ENCODE assay signal across 12 mouse cellular contexts in genomic region chr4:142845066-142845696, GRCm38 (mm10).
DNase-seq lines count a peak whose midpoint lies in the region; ATAC-seq and TF ChIP-seq lines count a peak whose summit lies in the region.
"Had no signal": no experiment of that assay in that cellular context is flagged by ENCODE, and none has a peak within 500 bp of the region (broad histone marks: within the 10 kb centered on the region; RNA-seq: fewer than 3 reads in every experiment).

No protein-coding gene starts in this region.

- H3K4me3 ChIP-seq in heart, embryonic 14.5 days (ENCODE audit: control insufficient read depth in 1 of 2, insufficient read depth in 1 of 2, low read depth in 1 of 2, low read length in 2 of 2), result no peak overlapping the region
- H3K4me3 ChIP-seq in limb, embryonic 14.5 days (replicated peaks; ENCODE audit: low read length), result no peak overlapping the region
- H3K4me3 ChIP-seq in limb, embryonic 10.5 days, result no peak overlapping the region
- H3K4me3 ChIP-seq in stomach, embryonic 16.5 days (replicated peaks; ENCODE audit: low read length), result no peak overlapping the region
- no peak overlapping the region for H3K4me3 ChIP-seq in stomach, postnatal 0 days (ENCODE audit: low read depth, low read length)
- no peak overlapping the region for H3K4me3 ChIP-seq in forebrain, embryonic 15.5 days
- H3K4me3 ChIP-seq: hindbrain, embryonic 13.5 days; midbrain, embryonic 10.5 days had no signal

- no peak for DNase-seq in heart, postnatal 25 days (ENCODE audit: low spot score)
- peak; percentile 75 for DNase-seq in limb, embryonic 14.5 days (ENCODE audit: low spot score)
- DNase-seq in limb, embryonic 10.5 days (ENCODE audit: low spot score), result no peak
- DNase-seq in stomach, postnatal 0 days (ENCODE audit: low spot score), result no peak
- no peak for DNase-seq in T-cell, adult 2 months (ENCODE audit: low spot score)
- DNase-seq: cerebellum, adult 8-10 months; gastrocnemius, postnatal 36 days had no signal

- TF ChIP-seq CTCF in stomach, postnatal 0 days (IDR thresholded peaks at IDR 0.05; ENCODE audit: low read depth), result no peak

- intact Hi-C loops in heart, postnatal 25 days (cut with DNase I), result no loop called here

- peak; percentile 54; the same call in 1 of the 2 replicates for ATAC-seq in heart, embryonic 14.5 days (ENCODE audit: insufficient number of reproducible peaks, insufficient read depth, low FRiP score, low read depth)
- peak; percentile 34; the same call in 1 of the 2 replicates for ATAC-seq in limb, embryonic 14.5 days (ENCODE audit: low FRiP score, low read depth)
- ATAC-seq in stomach, embryonic 16.5 days (ENCODE audit: insufficient read depth, low FRiP score), result peak; percentile 47; the same call in 1 of the 2 replicates
- ATAC-seq in stomach, postnatal 0 days (ENCODE audit: low FRiP score, low TSS enrichment), result no peak
- no peak for ATAC-seq in forebrain, embryonic 15.5 days (replicated peaks)

- TF ChIP-seq EP300 in stomach, postnatal 0 days (optimal IDR thresholded peaks at IDR 0.05), result no peak

- H3K9ac ChIP-seq in heart, embryonic 14.5 days (ENCODE audit: low read length), result no peak overlapping the region
- H3K9ac ChIP-seq in limb, embryonic 14.5 days (ENCODE audit: low read depth, low read length, severe bottlenecking), result no peak overlapping the region
- H3K9ac ChIP-seq in stomach, embryonic 16.5 days (ENCODE audit: low read length), result no peak overlapping the region
- H3K9ac ChIP-seq in stomach, postnatal 0 days (ENCODE audit: low read length), result no peak overlapping the region
- no peak overlapping the region for H3K9ac ChIP-seq in forebrain, embryonic 15.5 days (replicated peaks)
- H3K9ac ChIP-seq: hindbrain, embryonic 13.5 days had no signal

- no peaks in the 10 kb centered on the region for H3K9me3 ChIP-seq in heart, embryonic 14.5 days (ENCODE audit: control insufficient read depth, low read length)
- no peaks in the 10 kb centered on the region for H3K9me3 ChIP-seq in limb, embryonic 14.5 days (ENCODE audit: control insufficient read depth, low read length)
- no peaks in the 10 kb centered on the region for H3K9me3 ChIP-seq in limb, embryonic 10.5 days (replicated peaks)
- no peaks in the 10 kb centered on the region for H3K9me3 ChIP-seq in stomach, embryonic 16.5 days (replicated peaks; ENCODE audit: control insufficient read depth, low read length)
- H3K9me3 ChIP-seq in stomach, postnatal 0 days (ENCODE audit: control insufficient read depth, low read length), result no peaks in the 10 kb centered on the region
- no peaks in the 10 kb centered on the region for H3K9me3 ChIP-seq in forebrain, embryonic 15.5 days
- H3K9me3 ChIP-seq: hindbrain, embryonic 13.5 days; midbrain, embryonic 10.5 days had no signal

- H3K4me2 ChIP-seq in heart, embryonic 14.5 days (ENCODE audit: low read length), result no peak overlapping the region
- H3K4me2 ChIP-seq in limb, embryonic 14.5 days (replicated peaks; ENCODE audit: low read depth, low read length, severe bottlenecking), result no peak overlapping the region
- no peak overlapping the region for H3K4me2 ChIP-seq in stomach, embryonic 16.5 days (ENCODE audit: low read depth, low read length)
- no peak overlapping the region for H3K4me2 ChIP-seq in stomach, postnatal 0 days (replicated peaks; ENCODE audit: low read depth)
- H3K4me2 ChIP-seq in forebrain, embryonic 15.5 days (replicated peaks), result no peak overlapping the region
- H3K4me2 ChIP-seq: hindbrain, embryonic 13.5 days had no signal

- H3K27ac ChIP-seq in heart, embryonic 14.5 days (replicated peaks in 1 of 2; ENCODE audit: control insufficient read depth in 1 of 2, insufficient read depth in 1 of 2, low read depth in 2 of 2, low read length in 2 of 2), result no peak overlapping the region
- no peak overlapping the region for H3K27ac ChIP-seq in limb, embryonic 14.5 days (replicated peaks; ENCODE audit: low read depth, low read length)
- no peak overlapping the region for H3K27ac ChIP-seq in limb, embryonic 10.5 days
- no peak overlapping the region for H3K27ac ChIP-seq in stomach, embryonic 16.5 days (ENCODE audit: low read length)
- no peak overlapping the region for H3K27ac ChIP-seq in stomach, postnatal 0 days (replicated peaks)
- no peak overlapping the region for H3K27ac ChIP-seq in forebrain, embryonic 15.5 days (replicated peaks)
- H3K27ac ChIP-seq: hindbrain, embryonic 13.5 days; midbrain, embryonic 10.5 days had no signal

- no peak for TF ChIP-seq POLR2A in limb, embryonic 14.5 days (IDR thresholded peaks at IDR 0.05; ENCODE audit: borderline replicate concordance, extremely low read depth, insufficient read depth, insufficient read length)

- WGBS in heart, embryonic 14.5 days, result 45% methylated on average over 6 of the region's 6 CpGs
- 67% methylated on average over 6 of the region's 6 CpGs for WGBS in limb, embryonic 14.5 days
- WGBS in limb, embryonic 10.5 days, result 90% methylated on average over 6 of the region's 6 CpGs
- WGBS in stomach, embryonic 16.5 days, result 39% methylated on average over 6 of the region's 6 CpGs
- WGBS in stomach, postnatal 0 days, result 26% methylated on average over 6 of the region's 6 CpGs
- 71% methylated on average over 6 of the region's 6 CpGs for WGBS in forebrain, embryonic 15.5 days

- no peaks in the 10 kb centered on the region for H3K36me3 ChIP-seq in heart, embryonic 14.5 days (ENCODE audit: control insufficient read depth, insufficient read depth, low read length)
- H3K36me3 ChIP-seq in limb, embryonic 14.5 days (ENCODE audit: control insufficient read depth, insufficient read depth, low read length), result no peaks in the 10 kb centered on the region
- H3K36me3 ChIP-seq in limb, embryonic 10.5 days, result no peaks in the 10 kb centered on the region
- H3K36me3 ChIP-seq in stomach, embryonic 16.5 days (ENCODE audit: control insufficient read depth, insufficient read depth, low read length), result no peaks in the 10 kb centered on the region
- H3K36me3 ChIP-seq in stomach, postnatal 0 days (ENCODE audit: control insufficient read depth, insufficient read depth, low read length), result no peaks in the 10 kb centered on the region
- H3K36me3 ChIP-seq in forebrain, embryonic 15.5 days, result no peaks in the 10 kb centered on the region
- H3K36me3 ChIP-seq: hindbrain, embryonic 13.5 days; midbrain, embryonic 10.5 days had no signal

- H3K4me1 ChIP-seq in heart, embryonic 14.5 days (ENCODE audit: control insufficient read depth in 2 of 2, insufficient read depth in 2 of 2, low read length in 2 of 2), result no peaks in the 10 kb centered on the region; a peak in 1 of 4 replicates
- no peaks in the 10 kb centered on the region for H3K4me1 ChIP-seq in limb, embryonic 14.5 days (ENCODE audit: control insufficient read depth, insufficient read depth, low read length)
- H3K4me1 ChIP-seq in limb, embryonic 10.5 days, result no peaks in the 10 kb centered on the region
- H3K4me1 ChIP-seq in stomach, embryonic 16.5 days (ENCODE audit: control insufficient read depth, insufficient read depth, low read length), result no peaks in the 10 kb centered on the region; the same call in 1 of the 2 replicates
- H3K4me1 ChIP-seq in stomach, postnatal 0 days (replicated peaks; ENCODE audit: control insufficient read depth, insufficient read depth), result no peaks in the 10 kb centered on the region
- no peaks in the 10 kb centered on the region for H3K4me1 ChIP-seq in forebrain, embryonic 15.5 days
- H3K4me1 ChIP-seq: hindbrain, embryonic 13.5 days; midbrain, embryonic 10.5 days had no signal

- H3K27me3 ChIP-seq in heart, embryonic 14.5 days (ENCODE audit: control insufficient read depth, insufficient read depth, low read length), result no peaks in the 10 kb centered on the region
- no peaks in the 10 kb centered on the region for H3K27me3 ChIP-seq in limb, embryonic 14.5 days (ENCODE audit: control insufficient read depth, insufficient read depth, low read length)
- H3K27me3 ChIP-seq in limb, embryonic 10.5 days (ENCODE audit: low read depth, poor library complexity, severe bottlenecking), result no peaks in the 10 kb centered on the region
- H3K27me3 ChIP-seq in stomach, embryonic 16.5 days (ENCODE audit: control insufficient read depth, insufficient read depth, low read length), result no peaks in the 10 kb centered on the region
- H3K27me3 ChIP-seq in stomach, postnatal 0 days (ENCODE audit: control insufficient read depth, insufficient read depth, low read length), result no peaks in the 10 kb centered on the region
- no peaks in the 10 kb centered on the region for H3K27me3 ChIP-seq in forebrain, embryonic 15.5 days
- H3K27me3 ChIP-seq: hindbrain, embryonic 13.5 days had no signal

Comparison
In these comparisons a context has a peak if more than half of its experiments do, and no peak if none do; other contexts are left out.
1. ATAC-seq: peak in heart, embryonic 14.5 days (single experiment), limb, embryonic 14.5 days (single experiment) and stomach, embryonic 16.5 days (single experiment); none in stomach, postnatal 0 days (single experiment) and forebrain, embryonic 15.5 days (single experiment).